Mouse (Mus musculus) hindbrain, embryonic 13.5 days (tissue): Measurements from ENCODE around the gene Slc16a12. TPM values are rescaled to one million over a fixed set of nuclear protein-coding genes. Genes with fewer than 3 reads are reported as not detected.
"Not testable (repeated sequence)": the region's sequence is repeated elsewhere in the genome, so short reads cannot be mapped to it uniquely, and the experiment has no call there.

Experiments used
- ATAC-seq: fragments of 200-750 bp; cut with Nextera tagmentation; 2 replicates; pipeline ENCODE4 v1.8.0; 2017; ENCODE audit warnings: moderate TSS enrichment; ENCODE audit not compliant: low FRiP score
- H3K27ac ChIP-seq: fragments of 300-500 bp; sonication (generic); 2 replicates; pipeline ENCODE4 v1.5.1; 2015; ENCODE audit warnings: inconsistent platforms, mild to moderate bottlenecking, moderate library complexity
- H3K27me3 ChIP-seq: fragments of 300-500 bp; sonication (generic); 2 replicates; pipeline ENCODE4 v1.6.1; 2015; ENCODE audit warnings: mild to moderate bottlenecking, inconsistent platforms
- H3K36me3 ChIP-seq: fragments of 300-500 bp; sonication (generic); 2 replicates; pipeline ENCODE4 v1.6.1; 2015; ENCODE audit warnings: mild to moderate bottlenecking, inconsistent platforms
- H3K4me1 ChIP-seq: fragments of 300-500 bp; sonication (generic); replicated peaks from 2 replicates; pipeline ENCODE4 v1.6.1; 2015; ENCODE audit warnings: inconsistent platforms
- H3K4me2 ChIP-seq: fragments of 300-500 bp; sonication (generic); 2 replicates; pipeline ENCODE4 v1.6.1; 2015; ENCODE audit warnings: inconsistent platforms, mild to moderate bottlenecking, moderate library complexity
- H3K4me3 ChIP-seq: fragments of 300-500 bp; sonication (generic); 2 replicates; pipeline ENCODE4 v1.5.1; 2015; ENCODE audit warnings: mild to moderate bottlenecking, inconsistent platforms
- H3K9ac ChIP-seq: fragments of 300-500 bp; sonication (generic); 2 replicates; pipeline ENCODE4 v1.6.1; 2015; ENCODE audit warnings: mild to moderate bottlenecking, inconsistent platforms
- H3K9me3 ChIP-seq: fragments of 300-500 bp; sonication (generic); 2 replicates; pipeline ENCODE4 v1.6.1; 2016; ENCODE audit warnings: inconsistent platforms
- WGBS: fragments of 180-500 bp; shearing (Covaris S2); methylation state at CpG from one replicate; pipeline ENCODE4 v1.1.7; 2015; 5-methylcytosine and 5-hydroxymethylcytosine counted together
- polyA plus RNA-seq: library from polyadenylated mRNA; unstranded; fragments of >200 nt; fragmentation: Nextera tagmentation; extraction: Ambion mirVana; gene quantifications from 2 replicates; pipeline ENCODE4 v1.2.1, GENCODE M21; 2015

The Slc16a12 gene
- polyA plus RNA-seq, 1 experiment from 2014 or later, result 3.9 TPM

- H3K9me3 ChIP-seq, result no peaks in the 10 kb centered on the region
- no peak overlapping the region for H3K27ac ChIP-seq
- H3K9ac ChIP-seq, result no peak overlapping the region
- H3K36me3 ChIP-seq, result no peaks in the 10 kb centered on the region
- 94% methylated on average over 10 of the region's 10 CpGs for WGBS
- H3K4me1 ChIP-seq, result no peaks in the 10 kb centered on the region
- ATAC-seq, result no peak
- H3K4me3 ChIP-seq, result no peak overlapping the region
- H3K4me2 ChIP-seq, result no peak overlapping the region
- no peaks in the 10 kb centered on the region for H3K27me3 ChIP-seq
These were observed 91.8 kb downstream of the Slc16a12 start for GRCm38 (mm10) chr19:34655227-34655805.

GRCm38 (mm10) chr19:34650997-34651396 lies 96.1 kb downstream of the Slc16a12 start:
- H3K9me3 ChIP-seq, result no peaks in the 10 kb centered on the region
- H3K36me3 ChIP-seq, result no peaks in the 10 kb centered on the region
- WGBS, result 93% methylated on average over 6 of the region's 6 CpGs
- no peak overlapping the region for H3K27ac ChIP-seq
- H3K9ac ChIP-seq, result no peak overlapping the region
- H3K27me3 ChIP-seq, result no peaks in the 10 kb centered on the region
- no peak overlapping the region for H3K4me2 ChIP-seq
- H3K4me3 ChIP-seq, result no peak overlapping the region
- no peaks in the 10 kb centered on the region for H3K4me1 ChIP-seq
- no peak for ATAC-seq

DNA sequence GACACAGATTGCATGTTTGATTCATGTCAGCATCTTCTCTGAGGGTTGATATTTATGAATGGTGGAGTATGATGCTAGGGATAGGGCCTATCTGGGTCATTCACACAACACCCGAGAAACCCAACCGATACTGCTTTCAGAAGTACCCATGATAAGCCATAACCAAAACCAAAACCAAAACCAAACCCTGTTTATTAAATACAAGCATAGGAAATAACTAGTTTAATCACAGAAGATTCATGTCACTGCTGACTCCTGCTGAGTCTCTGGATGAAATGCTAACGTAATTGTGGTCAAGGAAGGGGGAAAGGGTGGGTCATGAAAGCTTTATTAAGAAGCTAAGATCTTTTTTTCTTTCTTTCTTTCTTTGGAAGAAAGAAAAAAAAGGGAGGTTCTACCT lies 96.8 kb downstream of the Slc16a12 start:
- no peak overlapping the region for H3K4me2 ChIP-seq
- H3K36me3 ChIP-seq, result no peaks in the 10 kb centered on the region
- no peaks in the 10 kb centered on the region for H3K27me3 ChIP-seq
- WGBS, result 94% methylated on average over 3 of the region's 3 CpGs
- no peak for ATAC-seq
- no peak overlapping the region for H3K27ac ChIP-seq
- H3K9ac ChIP-seq, result no peak overlapping the region
- H3K9me3 ChIP-seq, result no peaks in the 10 kb centered on the region
- no peak overlapping the region for H3K4me3 ChIP-seq
- no peaks in the 10 kb centered on the region for H3K4me1 ChIP-seq

GRCm38 (mm10) chr19:34647630-34648029 lies 99.5 kb downstream of the Slc16a12 start:
- ATAC-seq, H3K4me1 ChIP-seq, H3K4me2 ChIP-seq, H3K9me3 ChIP-seq, H3K27ac ChIP-seq, H3K9ac ChIP-seq, H3K4me3 ChIP-seq, H3K27me3 ChIP-seq, H3K36me3 ChIP-seq: not testable (repeated sequence)
- 91% methylated on average over 8 of the region's 8 CpGs for WGBS

DNA sequence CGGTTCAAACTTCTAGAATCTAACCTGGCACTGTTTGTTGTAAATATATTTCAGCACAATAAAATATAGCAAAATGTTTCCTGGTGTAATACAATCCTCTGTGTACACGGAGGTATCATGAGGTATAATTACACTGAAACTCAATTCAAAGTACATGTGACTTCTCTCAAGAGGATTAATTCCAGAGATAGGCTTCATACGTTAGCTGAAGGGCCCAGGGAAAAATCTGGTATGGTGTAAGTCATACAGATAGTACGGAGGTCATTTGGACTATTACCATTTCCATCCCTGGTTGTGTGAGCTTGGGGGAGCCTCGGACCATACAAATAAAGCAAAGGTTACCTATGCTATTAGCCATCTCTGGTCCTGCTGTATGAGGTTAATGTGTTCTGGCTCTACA lies 104.5 kb downstream of the Slc16a12 start:
- no peak overlapping the region for H3K27ac ChIP-seq
- 81% methylated on average over 5 of the region's 5 CpGs for WGBS
- no peaks in the 10 kb centered on the region for H3K4me1 ChIP-seq
- H3K9me3 ChIP-seq, result no peaks in the 10 kb centered on the region
- H3K36me3 ChIP-seq, result no peaks in the 10 kb centered on the region
- H3K4me3 ChIP-seq, result no peak overlapping the region
- H3K27me3 ChIP-seq, result no peaks in the 10 kb centered on the region
- H3K9ac ChIP-seq, result no peak overlapping the region
- ATAC-seq, result no peak
- no peak overlapping the region for H3K4me2 ChIP-seq

GRCm38 (mm10) chr19:34640623-34641022 lies 106.5 kb downstream of the Slc16a12 start, which contains the start of the genes Ifit1bl2 and Ifit1:
Ifit1bl2 (minus strand) TSS chr19:34640743.
Ifit1 (plus strand) TSS chr19:34640871.
- 64% methylated on average over 4 of the region's 4 CpGs for WGBS
- no peak within 1 kb of the TSS for H3K27ac ChIP-seq
- H3K4me1 ChIP-seq, result no peaks in the 10 kb centered on the region
- ATAC-seq, result no peak
- no peak within 1 kb of the TSS for H3K4me3 ChIP-seq
- H3K9me3 ChIP-seq, result no peaks in the 10 kb centered on the region
- H3K4me2 ChIP-seq, result no peak within 1 kb of the TSS
- no peaks in the 10 kb centered on the region for H3K27me3 ChIP-seq
- H3K36me3 ChIP-seq, result no peaks in the 10 kb centered on the region
- no peak within 1 kb of the TSS for H3K9ac ChIP-seq

GRCm38 (mm10) chr19:34636933-34637557 lies 110.0 kb downstream of the Slc16a12 start:
- no peaks in the 10 kb centered on the region for H3K27me3 ChIP-seq
- no peaks in the 10 kb centered on the region for H3K4me1 ChIP-seq
- no peak overlapping the region for H3K9ac ChIP-seq
- H3K9me3 ChIP-seq, result no peaks in the 10 kb centered on the region
- H3K4me3 ChIP-seq, result no peak overlapping the region
- ATAC-seq, result peak; percentile 75
- H3K27ac ChIP-seq, result no peak overlapping the region
- H3K36me3 ChIP-seq, result no peaks in the 10 kb centered on the region
- no peak overlapping the region for H3K4me2 ChIP-seq
- WGBS, result 15% methylated on average over 3 of the region's 3 CpGs

DNA sequence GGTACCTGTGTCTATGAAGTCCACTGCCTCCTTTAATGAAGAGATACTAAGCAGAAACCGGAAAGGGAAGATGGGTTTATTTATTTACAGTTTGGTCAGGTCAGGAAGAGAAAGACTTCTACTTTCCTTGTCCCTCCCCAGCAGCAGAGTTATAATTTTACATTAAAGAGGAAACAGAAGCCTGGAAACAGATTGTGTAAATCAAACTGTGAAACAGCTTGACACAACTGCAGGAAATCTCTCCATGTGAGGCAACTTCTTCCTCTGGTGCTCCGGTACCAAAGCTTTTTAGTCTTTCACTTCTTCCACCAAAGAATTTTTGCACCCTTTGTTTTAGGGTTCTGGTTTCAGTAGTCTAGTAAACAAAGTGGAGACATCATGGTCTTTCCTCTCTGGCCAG lies 113.6 kb downstream of the Slc16a12 start:
- no peaks in the 10 kb centered on the region for H3K4me1 ChIP-seq

GRCm38 (mm10) chr19:34631487-34631886 lies 115.6 kb downstream of the Slc16a12 start:
- Histone ChIP-seq H3K27ac (no peak overlapping the region), H3K4me2 (no peak overlapping the region), H3K4me1 (no peaks in the 10 kb centered on the region), H3K9ac (no peak overlapping the region), H3K27me3 (no peaks in the 10 kb centered on the region), H3K4me3 (no peak overlapping the region), H3K36me3 (no peaks in the 10 kb centered on the region), H3K9me3 (no peaks in the 10 kb centered on the region)
- ATAC-seq, result no peak

More for the DNA sequence above, 113.6 kb downstream of the Slc16a12 start:
- H3K9me3 ChIP-seq, result no peaks in the 10 kb centered on the region
- no peak overlapping the region for H3K4me3 ChIP-seq
- H3K27me3 ChIP-seq, result no peaks in the 10 kb centered on the region
- WGBS, result 74% methylated on average over 2 of the region's 2 CpGs
- H3K9ac ChIP-seq, result no peak overlapping the region
- ATAC-seq, result no peak
- no peak overlapping the region for H3K4me2 ChIP-seq
- H3K27ac ChIP-seq, result no peak overlapping the region
- no peaks in the 10 kb centered on the region for H3K36me3 ChIP-seq

DNA sequence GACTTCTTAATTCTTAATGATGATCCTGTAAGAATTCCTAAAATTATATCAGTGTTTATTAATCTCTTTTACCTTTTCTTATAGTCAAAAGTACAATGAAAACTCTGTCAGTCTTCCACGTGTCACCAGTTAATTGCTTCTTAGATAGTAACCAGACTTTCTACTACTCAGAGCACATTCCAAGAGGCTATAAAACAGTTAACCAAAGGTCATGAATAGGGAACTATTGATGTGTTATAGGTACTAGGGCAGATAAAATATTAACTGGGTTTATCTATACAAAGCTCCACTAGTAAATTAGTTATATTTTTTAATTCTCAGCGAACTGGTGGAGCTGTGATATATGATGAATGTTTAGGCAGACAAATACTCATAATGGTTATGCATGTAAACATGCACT lies 119.6 kb downstream of the Slc16a12 start:
- 77% methylated on average over 2 of the region's 2 CpGs for WGBS
- Histone ChIP-seq H3K36me3 (no peaks in the 10 kb centered on the region), H3K4me2 (no peak overlapping the region), H3K27ac (no peak overlapping the region), H3K4me1 (no peaks in the 10 kb centered on the region), H3K4me3 (no peak overlapping the region), H3K27me3 (no peaks in the 10 kb centered on the region), H3K9me3 (no peaks in the 10 kb centered on the region), H3K9ac (no peak overlapping the region)
- no peak for ATAC-seq

GRCm38 (mm10) chr19:34624663-34625062 lies 122.4 kb downstream of the Slc16a12 start:
- H3K9ac ChIP-seq, result no peak overlapping the region
- H3K36me3 ChIP-seq, result no peaks in the 10 kb centered on the region
- no peaks in the 10 kb centered on the region for H3K4me1 ChIP-seq
- no peak overlapping the region for H3K4me3 ChIP-seq
- no peak overlapping the region for H3K27ac ChIP-seq
- ATAC-seq, result no peak
- no peaks in the 10 kb centered on the region for H3K27me3 ChIP-seq
- H3K4me2 ChIP-seq, result no peak overlapping the region
- H3K9me3 ChIP-seq, result no peaks in the 10 kb centered on the region
- 82% methylated on average over 4 of the region's 4 CpGs for WGBS

GRCm38 (mm10) chr19:34623781-34624180 lies 123.3 kb downstream of the Slc16a12 start:
- Histone ChIP-seq H3K36me3 (no peaks in the 10 kb centered on the region), H3K4me2 (no peak overlapping the region), H3K9me3 (no peaks in the 10 kb centered on the region), H3K27me3 (no peaks in the 10 kb centered on the region), H3K4me1 (no peaks in the 10 kb centered on the region), H3K4me3 (no peak overlapping the region), H3K9ac (no peak overlapping the region), H3K27ac (no peak overlapping the region)
- no peak for ATAC-seq
- 94% methylated on average over 6 of the region's 6 CpGs for WGBS

DNA sequence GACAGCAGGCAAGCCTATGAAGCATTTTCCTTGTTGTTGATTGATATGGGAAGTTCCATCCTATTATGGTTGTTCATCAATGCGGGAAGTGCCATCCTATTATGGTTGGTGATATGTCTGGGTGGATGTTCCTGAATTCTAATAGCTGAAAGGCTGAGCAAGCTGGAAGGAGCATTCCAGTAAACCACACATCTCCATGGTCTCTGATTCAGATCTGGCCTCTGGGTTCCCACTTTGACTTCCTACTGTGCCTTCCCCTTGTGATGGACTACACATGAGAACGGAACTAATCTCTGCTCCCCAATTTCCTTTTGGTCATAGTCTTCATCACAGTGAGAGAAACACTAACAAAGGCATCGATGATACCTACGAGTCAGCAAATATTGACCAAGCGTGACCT lies 126.2 kb downstream of the Slc16a12 start:
- Histone ChIP-seq H3K4me3 (no peak overlapping the region), H3K36me3 (no peaks in the 10 kb centered on the region), H3K9me3 (no peaks in the 10 kb centered on the region), H3K9ac (no peak overlapping the region), H3K27me3 (no peaks in the 10 kb centered on the region), H3K4me2 (no peak overlapping the region), H3K27ac (no peak overlapping the region), H3K4me1 (no peaks in the 10 kb centered on the region)
- 94% methylated on average over 5 of the region's 5 CpGs for WGBS
- no peak for ATAC-seq
